Mouse (Mus musculus): ENCODE measurements around the gene Nudt13. TPM values are rescaled to one million over a fixed set of nuclear protein-coding genes. Genes with fewer than 3 reads are reported as not detected.
"Not testable (repeated sequence)": the region's sequence is repeated elsewhere in the genome, so short reads cannot be mapped to it uniquely, and the experiment has no call there.

The Nudt13 gene
- 10 to 100 TPM; 21.3 to 22.9 TPM for total RNA-seq (2021)
- long read RNA-seq, experiment 1, transcript Nudt13-201 (9 exons, 2,494 nt), result major isoform, 7 of 9 reads
- long read RNA-seq, experiment 1, partial matches to known transcripts, result 0 of 9 reads
- long read RNA-seq, experiment 1, other reads (novel, unspliced or antisense), result 2 of 9 reads
- long read RNA-seq, experiment 2, partial matches to known transcripts, result 0 of 8 reads
- long read RNA-seq, experiment 2, other reads (novel, unspliced or antisense), result 4 of 8 reads

DNA sequence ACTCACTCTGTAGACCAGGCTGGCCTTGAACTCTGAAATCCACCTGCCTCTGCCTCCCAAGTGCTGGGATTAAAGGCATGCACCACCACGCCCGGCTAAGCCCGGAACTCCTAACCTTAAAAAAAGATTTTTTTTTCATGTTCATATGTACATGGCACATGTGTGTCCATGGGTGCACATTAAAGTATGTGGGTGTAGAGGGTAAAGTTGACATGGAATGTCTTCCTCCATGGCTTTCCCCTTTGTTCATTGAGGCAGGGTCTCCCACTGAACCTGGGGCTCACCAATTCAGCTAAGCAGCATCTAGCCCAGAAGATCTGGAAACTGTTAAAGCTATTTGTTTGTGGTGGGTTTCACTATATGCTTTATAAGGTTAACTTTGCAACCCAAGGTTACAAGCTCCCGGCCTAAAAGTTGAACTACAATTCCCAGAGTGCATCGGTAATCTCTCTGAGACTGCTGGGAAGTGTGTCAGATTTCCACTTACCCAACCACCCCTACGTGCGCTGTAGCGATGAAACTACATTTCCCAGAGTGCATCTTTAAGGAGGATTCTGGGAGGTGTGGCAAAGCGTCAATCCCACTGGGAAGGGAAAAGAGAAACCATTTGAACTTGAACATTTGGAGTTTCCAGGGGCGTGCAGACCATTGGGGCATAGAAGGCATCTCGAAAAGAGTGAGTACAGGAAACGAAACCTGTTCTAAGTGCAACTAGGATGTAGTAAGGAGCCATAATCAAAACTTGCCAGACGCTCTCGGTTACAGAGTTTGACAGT is at the start of gene Nudt13:
TSS of gene Nudt13 (plus strand) at position 581 of the 776 bp plus-strand sequence.
- DNase-seq, result peak; percentile 54

DNA sequence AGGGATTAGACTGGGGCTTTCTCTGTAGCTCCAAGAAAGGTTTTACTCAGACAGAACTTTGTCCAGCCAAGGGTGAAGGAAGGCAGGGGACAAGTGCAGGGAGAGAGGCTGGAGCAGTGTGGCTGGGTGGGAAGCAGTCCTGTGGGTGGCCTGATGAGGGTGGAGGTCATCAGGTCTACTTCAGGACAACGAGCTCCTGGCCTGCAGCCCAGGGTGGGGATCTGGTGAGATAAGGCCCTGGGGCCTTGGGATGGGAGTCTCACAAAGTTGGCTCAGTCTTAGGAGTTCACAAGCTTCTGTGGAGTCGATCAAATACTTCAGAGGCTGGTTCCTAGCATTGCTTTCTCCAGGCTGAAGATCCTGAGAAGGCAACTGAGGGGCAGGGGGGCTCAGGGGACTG is 49.2 kb upstream of the Nudt13 start:
- peak; percentile 24 for DNase-seq

- DNase-seq, result no peak
Measured at GRCm38 (mm10) chr14:20245861-20246260, 48.6 kb upstream of the Nudt13 start.

GRCm38 (mm10) chr14:20246811-20247266 is 47.7 kb upstream of the Nudt13 start:
- peak; percentile 65 for DNase-seq

DNA sequence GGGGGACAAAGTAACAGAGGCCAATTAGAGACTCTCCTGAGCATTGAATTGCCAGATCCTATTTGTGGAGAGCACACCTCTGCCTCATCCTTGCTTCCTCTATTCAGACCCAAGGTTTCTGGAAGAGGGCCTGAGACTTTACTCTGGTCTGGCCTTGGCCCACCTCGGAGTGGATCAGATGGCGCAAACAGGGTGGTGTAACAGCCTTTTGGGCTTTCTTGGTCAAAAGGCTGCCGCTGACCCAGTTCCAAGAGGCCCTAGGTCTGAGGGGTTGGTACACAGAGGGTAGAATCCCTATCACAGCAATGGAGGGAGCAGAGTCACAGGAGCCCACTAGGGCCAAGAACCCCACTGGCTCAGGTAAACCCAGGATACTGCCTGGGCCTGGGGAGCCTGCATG is 46.5 kb upstream of the Nudt13 start:
- no peak for DNase-seq

- peak; percentile 36 for DNase-seq
Measured at GRCm38 (mm10) chr14:20250237-20251171, 44.0 kb upstream of the Nudt13 start.

- DNase-seq, result peak; percentile 80
Measured at GRCm38 (mm10) chr14:20258185-20259113, 36.0 kb upstream of the Nudt13 start.

- DNase-seq, result no peak
Measured at GRCm38 (mm10) chr14:20262346-20262745, 32.2 kb upstream of the Nudt13 start.

- no peak for DNase-seq
Measured at GRCm38 (mm10) chr14:20268421-20268820, 26.1 kb upstream of the Nudt13 start.

DNA sequence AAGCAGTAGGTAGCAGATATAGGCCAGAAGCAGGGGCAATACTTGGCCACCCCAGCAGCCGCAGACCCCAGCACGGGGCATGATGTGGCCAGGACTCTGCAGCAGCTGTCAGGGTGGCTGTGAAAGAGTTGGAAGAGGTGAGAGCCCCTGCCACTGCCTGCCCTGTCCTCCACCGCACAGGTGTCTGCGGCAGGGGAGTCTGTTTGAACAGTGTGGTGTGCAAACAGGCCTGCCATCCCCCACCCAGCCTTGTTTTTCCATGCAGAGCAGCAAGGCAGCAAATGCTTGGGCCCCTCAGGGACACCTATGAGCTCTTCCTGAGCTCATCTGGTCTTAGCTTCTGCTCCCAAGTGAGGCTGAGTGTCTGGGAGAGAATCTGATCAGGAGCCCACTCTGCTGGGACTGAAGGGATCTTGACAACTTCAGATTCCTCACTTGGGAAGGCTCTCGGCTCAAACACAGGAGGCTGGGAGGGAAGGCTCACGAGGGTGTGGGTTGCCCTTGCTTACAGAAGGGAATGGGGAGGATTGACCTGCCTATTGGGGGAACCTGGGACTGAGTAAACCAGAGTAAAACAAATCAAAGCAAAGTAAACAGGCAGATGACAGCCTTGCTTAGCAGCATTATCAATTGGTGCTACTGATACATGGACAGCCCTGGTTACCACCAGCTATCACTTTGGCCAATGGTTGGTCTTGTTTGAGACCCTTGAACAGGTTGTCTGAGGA is 25.3 kb upstream of the Nudt13 start, which contains the start of gene Kcnk16:
TSS of gene Kcnk16 (minus strand) at position 118 of the 728 bp plus-strand sequence.
- DNase-seq, result no peak

GRCm38 (mm10) chr14:20291391-20291790 is 3.1 kb upstream of the Nudt13 start:
- no peak for DNase-seq

GRCm38 (mm10) chr14:20294947-20295346 is 450 bp downstream of the Nudt13 start:
- no peak for DNase-seq

GRCm38 (mm10) chr14:20297616-20298015 is 3.1 kb downstream of the Nudt13 start:
- DNase-seq, result no peak

- no peak for DNase-seq
Measured at GRCm38 (mm10) chr14:20298131-20298530, 3.6 kb downstream of the Nudt13 start.

GRCm38 (mm10) chr14:20305085-20305484 is 10.6 kb downstream of the Nudt13 start:
- not testable (repeated sequence) for DNase-seq

DNA sequence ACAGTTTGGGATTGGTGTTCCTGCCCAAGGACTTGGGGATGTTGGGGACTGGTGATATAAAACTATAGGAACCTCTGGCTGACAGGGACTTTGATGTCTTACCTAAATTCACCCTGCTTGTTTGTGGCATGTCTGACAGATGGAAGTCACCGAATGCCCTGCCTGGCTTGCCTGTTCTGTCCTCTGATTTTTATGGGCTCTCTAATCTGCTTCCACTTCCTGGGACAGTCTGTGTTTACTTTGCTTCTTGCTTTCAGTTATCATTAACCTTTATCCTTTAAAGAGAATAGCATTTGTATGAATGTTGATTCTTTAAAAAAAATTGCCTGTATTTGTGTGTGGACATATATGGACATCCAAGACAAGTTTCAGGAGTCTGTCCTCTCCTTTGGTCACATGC is 20.6 kb downstream of the Nudt13 start:
- no peak for DNase-seq

DNA sequence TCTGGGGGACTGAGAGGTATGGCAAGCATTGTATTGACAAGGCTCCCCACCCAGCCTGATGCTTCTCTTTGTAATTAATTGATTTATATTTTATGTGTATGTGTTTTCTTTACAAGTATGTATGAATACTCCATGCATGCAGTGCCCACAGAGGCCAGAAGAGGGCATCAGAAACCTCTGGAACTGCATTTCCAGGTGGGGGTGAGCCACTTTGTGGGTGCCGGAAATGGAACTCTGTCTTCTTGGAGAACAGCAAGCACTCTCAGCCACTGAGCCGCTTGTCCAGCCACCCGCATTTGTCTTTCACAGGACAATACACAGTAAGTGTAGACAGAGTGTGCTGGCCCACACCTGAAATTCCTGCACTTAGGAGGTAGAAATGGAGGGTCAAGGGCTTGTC is 24.9 kb downstream of the Nudt13 start:
- peak; percentile 45 for DNase-seq

DNA sequence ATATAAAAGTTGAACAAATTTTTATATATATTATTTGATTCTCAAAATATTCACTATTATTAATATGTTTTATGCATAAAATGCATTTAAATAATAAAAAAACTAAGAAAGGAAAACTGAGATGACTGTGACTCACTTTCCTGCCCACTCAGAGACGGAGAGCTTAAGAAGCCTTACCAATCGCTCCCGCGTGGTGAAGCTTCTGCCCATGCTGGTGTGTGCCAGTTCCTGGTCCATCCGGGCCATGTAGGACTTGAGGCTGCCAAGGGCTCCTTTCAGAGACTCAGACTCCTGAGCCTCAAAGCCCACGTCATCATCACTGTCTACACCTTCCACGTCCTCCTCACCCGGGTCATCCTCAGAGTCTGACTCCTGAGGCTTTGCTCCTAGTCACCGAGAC is 29.7 kb downstream of the Nudt13 start:
- no peak for DNase-seq

- no peak for DNase-seq
Measured at GRCm38 (mm10) chr14:20328474-20328873, 34.0 kb downstream of the Nudt13 start.

DNA sequence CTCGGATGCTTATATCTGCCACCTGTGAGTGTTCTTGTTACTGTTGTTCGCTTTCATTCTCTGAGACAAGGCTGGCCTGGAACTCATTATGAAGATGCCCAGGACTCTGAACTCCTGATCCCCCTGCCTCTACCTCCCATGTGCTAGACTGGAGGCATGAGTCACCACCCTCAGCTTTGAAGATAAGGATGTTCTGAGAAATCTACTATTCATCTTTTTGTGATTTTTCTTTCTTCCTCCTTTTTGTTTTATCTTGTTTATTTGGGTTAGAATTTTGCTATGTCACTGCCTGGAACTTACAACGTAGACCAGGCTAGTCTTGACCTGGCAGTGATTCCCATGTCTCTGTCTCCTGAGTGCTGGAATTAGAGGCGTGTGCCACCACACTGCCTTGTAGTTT is 36.8 kb downstream of the Nudt13 start:
- no peak for DNase-seq

- no peak for DNase-seq
Measured at GRCm38 (mm10) chr14:20339415-20339814, 44.9 kb downstream of the Nudt13 start.

Measured in gastrocnemius, postnatal 10 days (tissue).